Mouse (Mus musculus) ES-E14 (cell line): ENCODE results near the gene Wsb1. TPM values are rescaled to one million over a fixed set of nuclear protein-coding genes. Genes with fewer than 3 reads are reported as not detected.

Source experiments
- DNase-seq: peaks from one replicate; pipeline ENCODE4 v3.0.0-alpha.2; 2013; ENCODE audit warnings: low read depth, low spot score
- H3K27ac ChIP-seq: 2 replicates; pipeline ENCODE4 v1.5.1; 2012; ENCODE audit warnings: low read depth, mild to moderate bottlenecking, low read length, moderate library complexity, mixed read lengths; ENCODE audit not compliant: poor library complexity, insufficient read depth, severe bottlenecking
- H3K36me3 ChIP-seq: 2 replicates; pipeline ENCODE4 v1.6.1; 2012; ENCODE audit warnings: mild to moderate bottlenecking, low read length, moderate library complexity, mixed read lengths; ENCODE audit not compliant: control insufficient read depth, poor library complexity, insufficient read depth, severe bottlenecking
- H3K4me1 ChIP-seq, 2 experiments: fragments of 150-350 bp in 1 of 2; sonication (generic) in 1 of 2; 2 replicates each; pipeline ENCODE4 v1.6.1; 2012; ENCODE audit warnings: low read length in 2 of 2, mild to moderate bottlenecking in 1 of 2, mixed read lengths in 1 of 2; ENCODE audit not compliant: control insufficient read depth in 2 of 2, insufficient read depth in 2 of 2, poor library complexity in 1 of 2
- H3K4me3 ChIP-seq, 2 experiments: fragments of 150-350 bp in 1 of 2; sonication (generic) in 1 of 2; 2 replicates each; pipeline ENCODE4 v1.5.1; 2012; ENCODE audit warnings: low read length in 2 of 2, low read depth in 1 of 2, mild to moderate bottlenecking in 1 of 2, mixed read lengths in 1 of 2; ENCODE audit not compliant: insufficient read depth in 1 of 2, poor library complexity in 1 of 2, severe bottlenecking in 1 of 2
- H3K9ac ChIP-seq: 2 replicates; pipeline ENCODE4 v1.6.1; 2012; ENCODE audit warnings: low read depth, mild to moderate bottlenecking, low read length, mixed read lengths; ENCODE audit not compliant: poor library complexity, insufficient read depth, severe bottlenecking
- H3K9me3 ChIP-seq: fragments of 150-350 bp; sonication (generic); 2 replicates; pipeline ENCODE4 v1.6.1; 2012; ENCODE audit warnings: low read depth, mild to moderate bottlenecking, low read length; ENCODE audit not compliant: control insufficient read depth, insufficient read depth
- CHD2 ChIP-seq: IDR thresholded peaks from 2 replicates; pipeline ENCODE4 v1.6.1; 2014; ENCODE audit warnings: mild to moderate bottlenecking, low read depth, low read length, inconsistent platforms
- HCFC1 ChIP-seq: IDR thresholded peaks from 2 replicates; pipeline ENCODE4 v1.6.1; 2012; ENCODE audit warnings: low read length, inconsistent platforms, borderline replicate concordance; ENCODE audit not compliant: insufficient read depth
- MAFK ChIP-seq: IDR thresholded peaks from 2 replicates; pipeline ENCODE4 v1.6.1; 2014; ENCODE audit warnings: mild to moderate bottlenecking, low read depth, low read length, inconsistent platforms; ENCODE audit not compliant: insufficient read depth
- ZC3H11A ChIP-seq: IDR thresholded peaks from 2 replicates; pipeline ENCODE4 v1.6.1; 2012; ENCODE audit warnings: low read depth, mild to moderate bottlenecking, inconsistent platforms, low read length, borderline replicate concordance
- ZNF384 ChIP-seq: IDR thresholded peaks from 2 replicates; pipeline ENCODE4 v1.6.1; 2012; ENCODE audit warnings: low read depth, low read length, inconsistent platforms
- in situ Hi-C, 2 experiments: fragments of 600-800 bp; cut with MboI; formaldehyde crosslinking; loops; one replicate each; pipeline ENCODE4 v1.15.1; 2025; ENCODE audit warnings: low sequenced_read_pairs in 2 of 2, inconsistent platforms in 1 of 2; ENCODE audit not compliant: unreplicated experiment in 2 of 2
- total RNA-seq: library from RNA; depleted of rRNA; stranded (reverse); fragments of 300-350 nt; gene quantifications from 2 replicates; pipeline ENCODE4 v1.2.3, GENCODE M21; 2012

The Wsb1 gene
- total RNA-seq, 1 experiment = 75.5 TPM

DNA sequence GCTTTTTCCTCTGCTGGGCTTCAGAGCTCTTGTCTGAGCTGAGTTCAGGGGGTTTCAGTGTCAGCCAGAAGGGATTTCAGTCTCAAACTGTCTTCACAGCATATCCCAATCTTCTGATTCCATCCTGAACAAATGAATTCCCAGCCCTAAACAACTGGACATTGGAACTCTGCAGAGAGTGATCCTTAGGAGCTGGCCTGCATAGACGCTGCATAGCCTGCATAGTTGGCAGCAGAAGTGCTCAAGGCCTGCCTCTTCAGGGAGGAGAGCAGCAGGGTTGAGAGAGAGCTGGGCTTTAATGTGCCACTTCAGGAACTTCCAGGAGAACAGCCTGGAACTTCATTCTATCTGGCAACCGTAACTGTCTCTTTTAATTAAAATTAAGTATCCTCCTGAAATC, 38.9 kb downstream of the Wsb1 start:
- Histone ChIP-seq H3K9me3 (no peaks in the 10 kb centered on the region), H3K27ac (no peak overlapping the region), H3K36me3 (no peaks in the 10 kb centered on the region), H3K4me3 (no peak overlapping the region), H3K9ac (no peak overlapping the region), H3K4me1 (no peaks in the 10 kb centered on the region)
- no peak for DNase-seq
- in situ Hi-C loops = loop anchor here in 1 of 2 experiments (10.0 kb wide), 1 partner anchor 181 kb away; no protein-coding TSS in a partner anchor
- TF ChIP-seq MAFK = no peak
- no peak for TF ChIP-seq ZC3H11A
- no peak for TF ChIP-seq CHD2
- no peak for TF ChIP-seq ZNF384
- TF ChIP-seq HCFC1 = no peak

DNA sequence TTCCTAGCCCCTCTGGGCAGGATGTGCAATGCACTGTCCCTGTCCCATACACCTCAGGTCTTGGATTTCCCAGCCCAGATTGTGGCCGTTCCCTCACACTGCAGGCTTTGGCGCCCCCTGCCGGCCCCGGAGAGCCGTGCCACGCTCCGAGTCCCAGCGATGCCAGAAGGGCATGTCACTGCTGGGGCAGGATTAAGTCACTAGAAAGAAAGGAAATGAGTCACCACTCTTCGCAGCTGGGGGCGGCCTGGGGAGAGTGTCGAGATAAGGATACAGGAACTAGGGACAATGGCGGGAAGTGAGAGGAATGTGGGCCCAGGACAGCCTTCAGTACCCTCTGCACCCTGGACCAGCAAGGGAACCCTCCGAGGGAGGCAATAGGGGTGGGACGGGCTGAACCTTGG, 40.5 kb downstream of the Wsb1 start:
- TF ChIP-seq ZNF384 (no peak), HCFC1 (no peak), ZC3H11A (peak; percentile 96)
- no peak overlapping the region for H3K4me3 ChIP-seq
- in situ Hi-C loops = loop anchor here (5.0 to 10.0 kb wide), 3 partner anchors 179 to 252 kb away; no protein-coding TSS in a partner anchor
- no peak overlapping the region for H3K27ac ChIP-seq
- H3K9ac ChIP-seq = no peak overlapping the region
- no peaks in the 10 kb centered on the region for H3K36me3 ChIP-seq
- no peaks in the 10 kb centered on the region for H3K9me3 ChIP-seq
- H3K4me1 ChIP-seq = no peaks in the 10 kb centered on the region
- DNase-seq = peak; percentile 73

DNA sequence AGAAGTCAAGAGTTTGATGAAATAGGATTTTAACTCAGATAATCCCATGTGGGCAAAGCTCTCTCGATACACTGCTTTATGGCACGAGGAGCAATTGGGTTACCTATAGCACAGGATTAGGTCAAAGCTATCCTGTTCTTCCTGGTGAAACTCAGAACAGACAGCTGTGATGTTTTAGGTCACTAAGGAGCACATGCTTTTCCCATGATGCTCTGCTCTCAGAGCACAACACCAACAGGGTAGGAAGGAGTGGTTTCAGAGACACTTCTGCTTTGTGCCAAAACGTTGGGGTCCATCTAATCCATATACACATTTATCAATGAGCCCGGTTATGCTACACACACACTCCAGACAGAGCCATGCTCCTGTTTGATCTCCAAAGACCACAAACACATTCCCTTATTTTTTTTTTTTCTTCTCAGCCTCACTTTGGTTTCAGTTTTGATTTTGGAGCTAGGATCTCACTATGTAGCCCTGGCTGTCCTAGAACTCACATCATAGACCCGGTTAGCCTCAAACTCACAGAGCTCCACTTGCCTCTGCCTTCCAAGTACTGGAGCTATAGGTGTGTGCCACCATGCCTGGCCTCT, 44.5 kb downstream of the Wsb1 start:
- TF ChIP-seq HCFC1 (no peak), MAFK (no peak), ZNF384 (no peak), ZC3H11A (no peak), CHD2 (no peak)
- H3K9me3 ChIP-seq = no peaks in the 10 kb centered on the region
- in situ Hi-C loops = loop anchor here (5.0 to 10.0 kb wide), 3 partner anchors 175 to 248 kb away; no protein-coding TSS in a partner anchor
- no peak for DNase-seq
- H3K9ac ChIP-seq = no peak overlapping the region
- no peak overlapping the region for H3K27ac ChIP-seq
- H3K4me1 ChIP-seq = no peaks in the 10 kb centered on the region
- no peak overlapping the region for H3K4me3 ChIP-seq
- H3K36me3 ChIP-seq = no peaks in the 10 kb centered on the region

DNA sequence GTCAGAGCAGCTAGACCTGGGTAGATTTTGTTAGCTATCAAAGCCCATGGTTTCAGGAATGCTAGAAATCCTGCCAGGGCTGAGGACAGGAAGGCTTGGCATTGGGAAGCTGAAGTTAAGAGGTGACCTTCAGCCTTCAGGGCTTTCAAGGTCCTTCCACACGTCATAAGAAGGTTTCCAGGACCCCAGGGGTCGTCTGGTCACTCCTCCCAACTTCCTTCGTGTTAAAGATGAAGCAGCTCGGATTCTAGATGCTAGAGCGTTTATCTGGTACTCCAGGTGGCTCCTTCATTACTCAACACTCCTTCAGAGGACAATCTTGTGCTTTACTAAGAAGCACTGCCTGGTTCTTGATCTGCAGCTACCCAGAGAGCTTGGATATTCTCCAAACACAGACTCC, 45.4 kb downstream of the Wsb1 start:
- Histone ChIP-seq H3K4me1 (no peaks in the 10 kb centered on the region), H3K36me3 (no peaks in the 10 kb centered on the region), H3K9me3 (no peaks in the 10 kb centered on the region), H3K27ac (no peak overlapping the region), H3K4me3 (no peak overlapping the region), H3K9ac (no peak overlapping the region)
- in situ Hi-C loops = no loop called here
- no peak for DNase-seq
- TF ChIP-seq HCFC1 (no peak), MAFK (no peak), CHD2 (no peak), ZC3H11A (no peak), ZNF384 (no peak)

DNA sequence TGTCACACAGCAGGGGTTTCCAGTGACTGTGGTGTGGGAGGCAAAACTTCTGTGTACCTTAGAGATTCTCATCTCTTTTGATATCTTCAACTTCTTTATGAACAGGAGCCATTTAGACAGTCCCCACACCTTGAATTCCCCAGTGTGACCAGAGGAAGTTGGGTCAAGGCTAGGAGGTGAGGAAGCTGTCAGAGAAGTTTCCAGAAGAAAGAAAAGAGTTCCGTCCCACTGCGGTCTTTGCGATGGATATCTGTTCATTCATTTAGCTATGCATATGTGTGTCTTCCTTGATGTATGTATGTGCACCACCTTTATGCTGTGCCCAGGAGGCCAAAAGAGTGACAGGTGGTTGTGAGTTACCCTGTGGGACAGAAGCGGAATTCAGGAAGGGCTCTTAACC, 46.0 kb downstream of the Wsb1 start:
- in situ Hi-C loops = no loop called here
- H3K9me3 ChIP-seq = no peaks in the 10 kb centered on the region
- no peak overlapping the region for H3K4me3 ChIP-seq
- no peaks in the 10 kb centered on the region for H3K36me3 ChIP-seq
- no peak for DNase-seq
- no peak overlapping the region for H3K9ac ChIP-seq
- no peaks in the 10 kb centered on the region for H3K4me1 ChIP-seq
- TF ChIP-seq ZC3H11A = no peak
- TF ChIP-seq ZNF384 = no peak
- no peak for TF ChIP-seq HCFC1
- TF ChIP-seq CHD2 = no peak
- no peak for TF ChIP-seq MAFK
- H3K27ac ChIP-seq = no peak overlapping the region
